Mouse (Mus musculus): ENCODE results near the gene Gpc6.

DNA sequence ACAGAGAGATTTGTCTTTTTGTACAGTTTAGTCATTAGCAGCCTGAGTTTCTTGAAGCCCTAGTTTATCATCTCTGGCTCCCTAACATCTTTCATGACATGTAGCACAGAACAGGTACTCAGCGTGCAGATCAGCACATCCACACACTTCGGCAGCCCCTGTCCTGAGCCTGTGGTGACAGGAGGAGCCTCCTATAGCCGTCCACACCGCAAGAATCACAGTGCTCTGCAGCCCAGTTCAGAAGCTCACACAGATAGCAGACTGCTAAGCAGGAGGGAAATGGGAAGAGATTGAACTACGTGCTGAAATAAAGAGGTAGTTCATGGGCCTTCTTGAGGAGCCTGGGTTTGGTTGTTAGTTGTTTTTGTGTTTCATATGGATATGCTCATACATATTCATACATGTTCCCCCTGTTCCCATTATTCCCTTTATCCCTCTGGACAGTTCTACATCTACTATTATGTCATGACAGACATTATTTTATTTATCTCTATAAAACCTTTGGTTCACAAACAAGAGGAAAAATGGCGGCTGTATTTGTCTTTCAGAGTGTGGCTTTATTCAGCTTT, 832.8 kb downstream of the Gpc6 start:
- no peak for TF ChIP-seq CTCF (IDR thresholded peaks at IDR 0.05; ENCODE audit: extremely low read depth, insufficient read depth, low read length)
- no peak for TF ChIP-seq POLR2A (IDR thresholded peaks at IDR 0.05; ENCODE audit: extremely low read depth, insufficient read depth, low read length)

Data from cortical plate, adult 2 months (tissue).